Mouse (Mus musculus) neural tube, embryonic 14.5 days (tissue): Measurements from ENCODE around the gene Arhgap35. TPM values are rescaled to one million over a fixed set of nuclear protein-coding genes. Genes with fewer than 3 reads are reported as not detected.

Experiments
- ATAC-seq: fragments of 200-750 bp; cut with Nextera tagmentation; 2 replicates; pipeline ENCODE4 v1.8.0; 2017; ENCODE audit warnings: low read depth, mild to moderate bottlenecking, moderate TSS enrichment, moderate library complexity
- H3K27ac ChIP-seq: fragments of 300-500 bp; sonication (generic); 2 replicates; pipeline ENCODE4 v1.5.1; 2014; ENCODE audit warnings: low read depth, mild to moderate bottlenecking, control low read depth, low read length, moderate library complexity, mixed read lengths
- H3K27me3 ChIP-seq: fragments of 300-500 bp; sonication (generic); 2 replicates; pipeline ENCODE4 v1.6.1; 2014; ENCODE audit warnings: low read length; ENCODE audit not compliant: control insufficient read depth, insufficient read depth
- H3K36me3 ChIP-seq: fragments of 300-500 bp; sonication (generic); 2 replicates; pipeline ENCODE4 v1.6.1; 2014; ENCODE audit warnings: low read length, mixed read lengths; ENCODE audit not compliant: control insufficient read depth, insufficient read depth
- H3K4me1 ChIP-seq: fragments of 300-500 bp; sonication (generic); 2 replicates; pipeline ENCODE4 v1.6.1; 2014; ENCODE audit warnings: low read length; ENCODE audit not compliant: control insufficient read depth, insufficient read depth
- H3K4me2 ChIP-seq: fragments of 300-500 bp; sonication (generic); 2 replicates; pipeline ENCODE4 v1.6.1; 2014; ENCODE audit warnings: mild to moderate bottlenecking, low read depth, low read length, control low read depth
- H3K4me3 ChIP-seq: fragments of 300-500 bp; sonication (generic); 2 replicates; pipeline ENCODE4 v1.5.1; 2014; ENCODE audit warnings: low read depth, low read length, control low read depth, mixed read lengths
- H3K9ac ChIP-seq: fragments of 300-500 bp; sonication (generic); replicated peaks from 2 replicates; pipeline ENCODE4 v1.6.1; 2014; ENCODE audit warnings: low read depth, mild to moderate bottlenecking, control low read depth, low read length, mixed read lengths
- H3K9me3 ChIP-seq: fragments of 300-500 bp; sonication (generic); 2 replicates; pipeline ENCODE4 v1.6.1; 2016; ENCODE audit warnings: low read length; ENCODE audit not compliant: control insufficient read depth
- WGBS: fragments of 180-500 bp; shearing (Covaris S2); extraction: QIAGEN DNeasy Blood & Tissue Kit; methylation state at CpG from one replicate; pipeline ENCODE4 v1.1.7; 2014; 5-methylcytosine and 5-hydroxymethylcytosine counted together
- polyA plus RNA-seq: library from polyadenylated mRNA; unstranded; fragments of >200 nt; fragmentation: Nextera tagmentation; extraction: Ambion mirVana; gene quantifications from 2 replicates; pipeline ENCODE4 v1.2.1, GENCODE M21; 2014

The Arhgap35 gene
- polyA plus RNA-seq, 1 experiment from 2014 or later: 35.2 TPM

DNA sequence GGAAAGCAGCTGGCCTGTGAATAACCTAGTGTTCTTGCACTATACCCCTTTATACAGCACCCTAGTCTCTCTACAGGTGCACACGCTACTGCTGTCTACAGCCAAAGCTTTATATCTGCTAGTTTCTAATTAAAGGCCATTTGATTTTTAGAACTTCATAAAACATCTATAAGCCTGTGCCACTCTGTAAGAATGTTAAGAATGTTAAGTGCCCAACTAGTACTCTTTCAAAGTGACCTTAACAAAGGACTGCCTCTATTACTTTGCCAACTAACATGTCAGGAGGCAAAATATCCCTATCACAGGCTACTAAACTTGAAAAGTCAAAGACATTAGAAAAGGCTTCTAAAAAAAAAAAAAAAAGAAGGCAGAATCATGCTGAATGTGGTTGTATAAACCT lies 31.0 kb downstream of the Arhgap35 start:
- H3K9me3 ChIP-seq: no peaks in the 10 kb centered on the region
- H3K27ac ChIP-seq: no peak overlapping the region
- no peak overlapping the region for H3K4me2 ChIP-seq
- H3K27me3 ChIP-seq: no peaks in the 10 kb centered on the region
- ATAC-seq: no peak
- 78% methylated on average over 1 of the region's 1 CpGs for WGBS
- H3K4me3 ChIP-seq: no peak overlapping the region
- H3K4me1 ChIP-seq: 0 out of 2 replicates have a peak, but pooled peaks cover 8% of the 10 kb centered on the region
- H3K9ac ChIP-seq: no peak overlapping the region
- no peaks in the 10 kb centered on the region for H3K36me3 ChIP-seq

DNA sequence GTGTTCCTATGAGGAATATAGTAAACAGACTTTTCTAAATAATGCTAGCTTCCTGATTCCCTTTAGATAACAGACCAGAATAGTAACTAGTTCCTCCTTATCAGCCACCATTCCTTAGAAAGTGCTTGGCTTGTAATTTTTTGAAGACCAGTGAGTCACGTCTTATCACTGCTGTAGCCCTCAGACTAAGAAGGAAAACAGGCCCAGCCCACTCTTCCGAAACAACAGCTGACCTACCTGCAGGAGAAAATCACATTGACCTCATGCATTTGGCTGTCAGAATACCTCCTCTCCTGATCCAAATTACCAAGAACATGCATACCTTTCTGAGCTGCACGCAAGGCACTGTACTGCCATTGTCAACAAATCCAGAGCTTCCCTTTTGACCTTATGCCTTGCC lies 32.5 kb downstream of the Arhgap35 start:
- H3K9ac ChIP-seq: no peak overlapping the region
- H3K4me1 ChIP-seq: 0 out of 2 replicates have a peak, but pooled peaks cover 8% of the 10 kb centered on the region
- WGBS: 89% methylated on average over 3 of the region's 3 CpGs
- no peak overlapping the region for H3K4me2 ChIP-seq
- H3K4me3 ChIP-seq: no peak overlapping the region
- H3K36me3 ChIP-seq: no peaks in the 10 kb centered on the region
- no peak overlapping the region for H3K27ac ChIP-seq
- ATAC-seq: no peak
- no peaks in the 10 kb centered on the region for H3K27me3 ChIP-seq
- H3K9me3 ChIP-seq: no peaks in the 10 kb centered on the region

DNA sequence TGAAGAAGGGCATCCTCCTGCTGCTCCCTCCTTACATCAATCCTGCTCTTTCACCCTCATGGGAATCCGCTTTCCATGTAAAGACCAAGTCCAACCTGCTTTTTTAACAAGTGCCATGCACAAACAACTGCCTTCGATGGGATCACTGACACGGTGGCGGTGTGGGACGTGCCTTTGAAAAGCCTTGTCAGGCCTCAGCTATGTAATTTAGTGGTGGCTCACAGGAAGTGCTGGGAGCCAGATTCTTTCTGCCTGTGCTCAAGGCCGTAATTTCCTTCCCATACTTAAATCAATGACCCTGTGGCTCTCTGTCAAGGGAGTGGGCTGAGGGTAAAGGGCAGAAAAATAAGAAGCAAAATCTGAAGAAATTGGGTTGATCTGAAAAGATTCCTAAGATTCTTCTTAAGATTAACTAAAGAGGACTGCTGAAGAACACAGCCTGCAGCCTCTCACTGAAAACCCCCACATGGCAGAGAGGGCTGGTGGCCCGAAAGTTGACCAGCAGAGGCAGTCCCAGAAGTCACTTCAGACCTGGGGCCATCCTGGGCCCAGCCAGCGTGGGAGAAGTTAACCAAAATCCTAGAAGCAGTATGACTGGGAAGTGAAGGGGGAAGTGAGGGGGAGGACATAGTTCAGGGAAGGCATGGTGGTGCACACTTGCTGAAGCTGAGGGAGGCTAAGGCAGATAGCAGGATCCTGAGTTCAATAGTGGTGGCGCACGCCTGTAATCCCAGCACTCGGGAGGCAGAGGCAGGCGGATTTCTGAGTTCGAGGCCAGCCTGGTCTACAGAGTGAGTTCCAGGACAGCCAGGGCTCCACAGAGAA lies 33.3 kb downstream of the Arhgap35 start:
- H3K9me3 ChIP-seq: no peaks in the 10 kb centered on the region
- H3K27ac ChIP-seq: no peak overlapping the region
- H3K4me3 ChIP-seq: no peak overlapping the region
- H3K9ac ChIP-seq: no peak overlapping the region
- 0 out of 2 replicates have a peak, but pooled peaks cover 8% of the 10 kb centered on the region for H3K4me1 ChIP-seq
- no peaks in the 10 kb centered on the region for H3K27me3 ChIP-seq
- no peak overlapping the region for H3K4me2 ChIP-seq
- no peaks in the 10 kb centered on the region for H3K36me3 ChIP-seq
- 58% methylated on average over 13 of the region's 13 CpGs for WGBS
- ATAC-seq: 0 out of 2 replicates have a peak, but pooled peaks have one; percentile 38

DNA sequence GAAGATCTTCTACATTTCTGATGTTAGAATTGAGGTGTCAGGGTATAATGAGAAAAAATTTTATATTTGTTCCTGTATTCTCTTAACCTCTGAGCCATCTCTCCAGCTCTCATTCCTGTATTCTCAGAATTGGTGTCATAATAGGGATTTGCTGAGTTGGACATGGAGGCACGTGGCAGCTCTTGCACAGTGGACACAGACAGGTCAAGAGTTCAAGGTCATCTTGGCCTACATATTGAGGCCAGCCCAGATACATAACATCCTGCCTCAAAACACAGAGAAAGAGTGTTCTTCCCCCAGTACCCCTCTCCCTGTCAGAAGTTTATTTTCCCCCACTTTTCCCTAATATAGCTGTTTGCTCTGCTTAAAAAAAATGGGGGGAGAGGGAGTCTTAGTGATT lies 38.1 kb downstream of the Arhgap35 start:
- H3K4me2 ChIP-seq: no peak overlapping the region
- no peak for ATAC-seq
- WGBS: 74% methylated on average over 1 of the region's 1 CpGs

DNA sequence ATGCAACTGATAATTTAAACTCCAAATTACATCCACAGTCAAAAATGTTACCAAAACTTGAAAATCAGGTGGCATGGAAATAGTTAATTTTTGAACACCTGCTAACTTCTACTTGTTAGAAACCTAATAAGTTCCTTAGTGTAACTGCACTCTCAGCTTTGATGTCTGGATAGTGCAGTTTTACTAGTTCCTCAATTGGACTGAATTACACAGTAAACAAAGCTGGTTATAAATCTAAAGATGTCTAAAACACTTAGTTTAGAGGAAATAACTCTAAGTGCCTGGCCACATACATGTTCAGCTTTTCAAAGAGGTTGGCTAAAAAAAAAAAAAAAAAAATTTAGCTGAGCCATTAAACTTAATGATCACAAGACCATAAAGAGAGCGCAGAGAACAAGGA lies 43.6 kb downstream of the Arhgap35 start:
- Histone ChIP-seq H3K4me1 (0 out of 2 replicates have a peak, but pooled peaks cover 3% of the 10 kb centered on the region), H3K27ac (no peak overlapping the region), H3K27me3 (no peaks in the 10 kb centered on the region), H3K9ac (no peak overlapping the region), H3K4me3 (no peak overlapping the region), H3K36me3 (no peaks in the 10 kb centered on the region), H3K9me3 (no peaks in the 10 kb centered on the region), H3K4me2 (no peak overlapping the region)
- ATAC-seq: no peak
- WGBS: 67% methylated on average over 1 of the region's 1 CpGs

More for the DNA sequence above, 38.1 kb downstream of the Arhgap35 start:
- H3K4me1 ChIP-seq: 0 out of 2 replicates have a peak, but pooled peaks cover 9% of the 10 kb centered on the region
- H3K36me3 ChIP-seq: no peaks in the 10 kb centered on the region
- no peaks in the 10 kb centered on the region for H3K27me3 ChIP-seq
- no peak overlapping the region for H3K27ac ChIP-seq
- H3K4me3 ChIP-seq: no peak overlapping the region
- H3K9ac ChIP-seq: no peak overlapping the region
- H3K9me3 ChIP-seq: no peaks in the 10 kb centered on the region

DNA sequence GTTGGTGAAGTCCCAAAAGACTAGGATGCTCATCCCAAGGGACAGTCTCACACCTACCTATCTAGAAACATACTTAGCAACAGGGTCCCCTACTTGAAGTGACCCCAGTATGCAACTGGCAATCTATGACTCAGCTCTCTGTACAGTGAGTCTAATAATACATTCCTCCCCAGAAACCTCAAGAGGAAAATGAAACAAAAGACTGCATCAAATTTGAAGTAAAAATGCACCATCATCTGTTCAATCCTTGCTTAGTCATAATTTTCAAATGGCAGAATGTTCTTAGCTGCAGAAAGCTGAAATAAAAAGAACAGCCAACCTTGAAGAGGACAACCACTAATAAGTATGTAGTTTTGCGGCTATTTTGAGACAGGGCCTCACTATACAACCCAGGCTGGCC lies 44.1 kb downstream of the Arhgap35 start:
- no peak for ATAC-seq
- WGBS: 81% methylated on average over 1 of the region's 1 CpGs
- no peak overlapping the region for H3K27ac ChIP-seq

DNA sequence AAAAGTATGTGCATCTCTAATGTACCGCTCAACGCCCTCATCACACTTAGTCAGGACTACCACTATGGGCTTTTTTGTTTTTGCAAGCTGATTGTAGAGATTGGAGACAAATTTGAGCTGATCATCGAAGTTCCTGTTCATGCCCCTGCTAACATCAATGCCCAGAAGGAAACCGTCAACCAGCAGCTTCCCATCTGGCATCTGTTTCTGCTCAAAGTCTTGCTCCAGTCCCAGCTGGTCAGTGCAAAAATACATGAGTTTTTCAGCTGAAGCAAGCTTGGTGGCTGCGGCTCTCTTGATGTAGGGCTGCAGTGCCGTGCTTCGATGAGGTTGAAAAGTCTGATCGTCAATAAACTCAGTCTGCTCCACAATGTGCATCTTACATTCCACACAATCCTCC lies 50.3 kb downstream of the Arhgap35 start:
- Histone ChIP-seq H3K4me1 (no peaks in the 10 kb centered on the region), H3K27me3 (no peaks in the 10 kb centered on the region), H3K4me3 (no peak overlapping the region), H3K9ac (no peak overlapping the region), H3K9me3 (no peaks in the 10 kb centered on the region), H3K36me3 (peaks cover 34% of the 10 kb centered on the region), H3K27ac (no peak overlapping the region), H3K4me2 (no peak overlapping the region)
- WGBS: 96% methylated on average over 8 of the region's 8 CpGs
- no peak for ATAC-seq

More for the DNA sequence above, 44.1 kb downstream of the Arhgap35 start:
- no peaks in the 10 kb centered on the region for H3K36me3 ChIP-seq
- no peak overlapping the region for H3K4me3 ChIP-seq
- no peaks in the 10 kb centered on the region for H3K4me1 ChIP-seq
- H3K4me2 ChIP-seq: no peak overlapping the region
- H3K27me3 ChIP-seq: no peaks in the 10 kb centered on the region
- no peaks in the 10 kb centered on the region for H3K9me3 ChIP-seq
- no peak overlapping the region for H3K9ac ChIP-seq

DNA sequence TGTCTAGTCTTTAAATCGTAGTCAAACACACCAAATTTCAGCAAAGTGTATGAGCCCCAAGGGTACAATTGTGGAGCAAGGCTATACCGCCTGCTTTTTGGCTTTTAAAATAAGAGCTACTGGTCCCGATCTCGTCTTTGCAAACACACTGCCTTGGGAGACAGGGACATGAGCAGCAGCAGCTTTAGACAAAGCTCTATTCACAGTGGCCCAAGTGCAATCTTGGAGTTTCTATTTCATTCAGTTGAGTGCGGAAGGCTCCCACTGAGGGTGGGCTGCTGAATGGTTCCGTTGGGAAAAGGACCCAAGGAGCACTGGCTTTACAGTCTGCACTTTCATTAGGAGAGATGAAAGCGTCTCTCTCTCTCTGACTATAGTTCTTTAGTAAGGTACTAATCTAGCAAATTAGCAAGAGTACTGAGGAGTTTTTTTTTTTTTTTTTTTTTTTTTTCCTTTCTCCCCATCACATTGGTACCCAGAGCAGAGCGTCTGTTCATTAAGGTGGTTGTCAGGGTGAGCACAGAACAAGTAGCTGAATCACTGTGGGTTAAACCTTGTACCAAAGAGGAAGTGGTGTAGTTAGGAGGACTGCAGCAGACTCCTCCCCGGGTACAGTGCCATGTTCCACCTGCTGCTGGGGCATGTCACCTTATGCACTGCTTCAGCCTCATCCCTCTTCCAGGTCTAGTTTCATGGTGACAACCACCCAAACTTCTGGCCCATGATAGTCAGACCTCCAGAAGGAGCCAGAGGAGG lies 56.8 kb downstream of the Arhgap35 start:
- WGBS: 37% methylated on average over 9 of the region's 9 CpGs
- ATAC-seq: peak; percentile 58
- Histone ChIP-seq H3K4me3 (no peak overlapping the region), H3K4me1 (peaks cover 21% of the 10 kb centered on the region), H3K4me2 (no peak overlapping the region), H3K9me3 (no peaks in the 10 kb centered on the region), H3K27me3 (no peaks in the 10 kb centered on the region), H3K9ac (no peak overlapping the region), H3K36me3 (peaks cover 15% of the 10 kb centered on the region; the same call in 1 of the 2 replicates), H3K27ac (peak overlapping the region; percentile 46)

DNA sequence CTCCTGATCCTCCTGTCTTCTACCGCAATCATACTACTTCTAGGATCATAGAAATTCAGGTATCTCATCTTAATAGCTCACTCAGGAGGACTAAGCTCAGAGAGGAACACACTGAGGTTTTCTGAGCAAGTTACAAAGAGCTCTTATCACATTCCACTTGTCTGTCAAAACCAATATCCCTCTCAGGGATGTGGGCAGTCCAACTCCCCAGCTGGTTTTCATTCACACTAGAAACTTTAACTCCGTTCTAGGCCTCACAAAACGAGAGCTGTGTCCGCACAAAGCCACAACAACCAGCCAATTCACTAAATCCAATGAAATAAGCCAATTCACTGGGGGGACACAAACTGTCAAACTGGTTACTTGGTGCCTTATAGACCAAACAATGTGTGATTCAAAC lies 57.5 kb downstream of the Arhgap35 start:
- no peak for ATAC-seq
- H3K9ac ChIP-seq: no peak overlapping the region
- H3K9me3 ChIP-seq: no peaks in the 10 kb centered on the region
- no peaks in the 10 kb centered on the region for H3K27me3 ChIP-seq
- H3K36me3 ChIP-seq: 0 out of 2 replicates have a peak, but pooled peaks cover 8% of the 10 kb centered on the region
- WGBS: 50% methylated on average over 4 of the region's 4 CpGs
- peaks cover 21% of the 10 kb centered on the region for H3K4me1 ChIP-seq
- peak overlapping the region; percentile 44; the same call in 1 of the 2 replicates for H3K27ac ChIP-seq
- no peak overlapping the region for H3K4me3 ChIP-seq
- no peak overlapping the region for H3K4me2 ChIP-seq
